Mouse (Mus musculus): ENCODE data around the gene Slc39a11. TPM values are rescaled to one million over a fixed set of nuclear protein-coding genes. Genes with fewer than 3 reads are reported as not detected.

Slc39a11 gene
- total and polyA plus RNA-seq, 3 experiments: 43.2 to 54.4 (median 51.0) TPM

- no peak overlapping the region for H3K4me2 ChIP-seq (ENCODE audit: insufficient read depth, low read depth, poor library complexity, severe bottlenecking)
- peaks cover 47% of the 10 kb centered on the region for H3K79me2 ChIP-seq (replicated peaks; ENCODE audit: control insufficient read depth, extremely low read depth, insufficient read depth, poor library complexity, severe bottlenecking)
- in situ Hi-C loops (cut with MboI; ENCODE audit: low pct_ligation_motif_present, low pct_unique_long_range_greater_than_20kb, low sequenced_read_pairs): no loop called here
- no peak overlapping the region for H3K27ac ChIP-seq (ENCODE audit: insufficient read depth, low read depth)
- DNase-seq (ENCODE audit: extremely low read depth): no peak
- H3K4me3 ChIP-seq (replicated peaks in 1 of 3; ENCODE audit: low read depth in 2 of 3, low read length in 2 of 3, poor library complexity in 1 of 3): no peak overlapping the region
- H3K4me1 ChIP-seq (ENCODE audit: control insufficient read depth in 1 of 2, insufficient read depth in 2 of 2): peaks cover 8 to 50% of the 10 kb centered on the region in 2 experiments
- H3K27me3 ChIP-seq (replicated peaks): no peaks in the 10 kb centered on the region
- dilution Hi-C loops (cut with MboI; ENCODE audit: extremely low pct_ligation_motif_present, extremely low pct_unique_long_range_greater_than_20kb, low sequenced_read_pairs): no loop called here
- H3K36me3 ChIP-seq (replicated peaks in 1 of 2; ENCODE audit: control insufficient read depth in 1 of 2, insufficient read depth in 1 of 2, low read length in 1 of 2): peaks cover 23 to 46% of the 10 kb centered on the region in 2 experiments
- no peaks in the 10 kb centered on the region for H3K9me3 ChIP-seq (replicated peaks; ENCODE audit: low read length)
- no peak overlapping the region for H3K9ac ChIP-seq (ENCODE audit: insufficient read depth, low read depth)
- TF ChIP-seq KAT2A (IDR thresholded peaks at IDR 0.05; ENCODE audit: insufficient replicate concordance, low read length) (no peak), RCOR1 (conservative IDR thresholded peaks at IDR 0.05; ENCODE audit: low read depth, low read length) (no peak), PAX5 (IDR thresholded peaks at IDR 0.05; ENCODE audit: low read length) (no peak), CTCF (conservative IDR thresholded peaks at IDR 0.05 in 1 of 2, IDR thresholded peaks at IDR 0.05 in 1 of 2; ENCODE audit: low read depth in 2 of 2, low read length in 2 of 2) (no peak)
Measured at GRCm38 (mm10) chr11:113687031-113687430, 37.2 kb upstream of the Slc39a11 start.

- H3K79me2 ChIP-seq (replicated peaks; ENCODE audit: control insufficient read depth, extremely low read depth, insufficient read depth, poor library complexity, severe bottlenecking): peaks cover 67% of the 10 kb centered on the region
- peak; percentile 67 for DNase-seq (ENCODE audit: extremely low read depth)
- TF ChIP-seq KAT2A (IDR thresholded peaks at IDR 0.05; ENCODE audit: insufficient replicate concordance, low read length): 0 out of 2 replicates have a peak, but pooled peaks have one; percentile 26
- 0 out of 2 replicates have a peak, but pooled peaks have one; percentile 2 for TF ChIP-seq NRF1 (IDR thresholded peaks at IDR 0.05; ENCODE audit: low read depth, low read length)
- TF ChIP-seq TCF12 (IDR thresholded peaks at IDR 0.05; ENCODE audit: low read depth, low read length): 0 out of 2 replicates have a peak, but pooled peaks have one; percentile 30
- no peak for TF ChIP-seq HCFC1 (IDR thresholded peaks at IDR 0.05; ENCODE audit: low read depth, low read length)
- TF ChIP-seq NELFE (IDR thresholded peaks at IDR 0.05; ENCODE audit: low read depth, low read length): 0 out of 2 replicates have a peak, but pooled peaks have one; percentile 9
- H3K4me1 ChIP-seq (ENCODE audit: control insufficient read depth in 1 of 2, insufficient read depth in 2 of 2): peaks cover 7 to 51% of the 10 kb centered on the region in 2 experiments
- H3K27ac ChIP-seq (ENCODE audit: insufficient read depth, low read depth): peak overlapping the region; percentile 42
- H3K9ac ChIP-seq (ENCODE audit: insufficient read depth, low read depth): peak overlapping the region; percentile 80
- H3K4me2 ChIP-seq (ENCODE audit: insufficient read depth, low read depth, poor library complexity, severe bottlenecking): peak overlapping the region; percentile 76
- peak overlapping the region; percentile 84 to 99 (median 99) for H3K4me3 ChIP-seq (replicated peaks in 1 of 3; ENCODE audit: low read depth in 2 of 3, low read length in 2 of 3, poor library complexity in 1 of 3)
- dilution Hi-C loops (cut with MboI; ENCODE audit: extremely low pct_ligation_motif_present, extremely low pct_unique_long_range_greater_than_20kb, low sequenced_read_pairs): no loop called here
- H3K27me3 ChIP-seq (replicated peaks): no peaks in the 10 kb centered on the region
- H3K9me3 ChIP-seq (replicated peaks; ENCODE audit: low read length): no peaks in the 10 kb centered on the region
- H3K36me3 ChIP-seq (replicated peaks in 1 of 2; ENCODE audit: control insufficient read depth in 1 of 2, insufficient read depth in 1 of 2, low read length in 1 of 2): peaks cover 23 to 44% of the 10 kb centered on the region in 2 experiments
- in situ Hi-C loops (cut with MboI; ENCODE audit: low pct_ligation_motif_present, low pct_unique_long_range_greater_than_20kb, low sequenced_read_pairs): no loop called here
Measured at GRCm38 (mm10) chr11:113684707-113685426, 35.0 kb upstream of the Slc39a11 start.

- H3K9ac ChIP-seq (ENCODE audit: insufficient read depth, low read depth): peak within 1 kb of the TSS; percentile 95
- H3K27me3 ChIP-seq (replicated peaks): no peaks in the 10 kb centered on the region
- H3K4me2 ChIP-seq (ENCODE audit: insufficient read depth, low read depth, poor library complexity, severe bottlenecking): peak within 1 kb of the TSS; percentile 96
- peaks cover 7 to 51% of the 10 kb centered on the region in 2 experiments for H3K4me1 ChIP-seq (ENCODE audit: control insufficient read depth in 1 of 2, insufficient read depth in 2 of 2)
- H3K79me2 ChIP-seq (replicated peaks; ENCODE audit: control insufficient read depth, extremely low read depth, insufficient read depth, poor library complexity, severe bottlenecking): peaks cover 75% of the 10 kb centered on the region
- in situ Hi-C loops (cut with MboI; ENCODE audit: low pct_ligation_motif_present, low pct_unique_long_range_greater_than_20kb, low sequenced_read_pairs) (no loop called here), dilution Hi-C loops (cut with MboI; ENCODE audit: extremely low pct_ligation_motif_present, extremely low pct_unique_long_range_greater_than_20kb, low sequenced_read_pairs) (no loop called here)
- peaks cover 16 to 39% of the 10 kb centered on the region in 2 experiments for H3K36me3 ChIP-seq (replicated peaks in 1 of 2; ENCODE audit: control insufficient read depth in 1 of 2, insufficient read depth in 1 of 2, low read length in 1 of 2)
- no peaks in the 10 kb centered on the region for H3K9me3 ChIP-seq (replicated peaks; ENCODE audit: low read length)
- H3K4me3 ChIP-seq (replicated peaks in 1 of 3; ENCODE audit: low read depth in 2 of 3, low read length in 2 of 3, poor library complexity in 1 of 3): peak within 1 kb of the TSS; percentile 84 to 99 (median 99)
- H3K27ac ChIP-seq (ENCODE audit: insufficient read depth, low read depth): peak within 1 kb of the TSS; percentile 81
- DNase-seq (ENCODE audit: extremely low read depth): peak; percentile 96
- TF ChIP-seq NRF1 (IDR thresholded peaks at IDR 0.05; ENCODE audit: low read depth, low read length): peak; percentile 96
- peak; percentile 92; the same call in 1 of the 2 replicates for TF ChIP-seq MXI1 (IDR thresholded peaks at IDR 0.05; ENCODE audit: low read depth, low read length)
- peak; percentile 97 for TF ChIP-seq ELF1 (IDR thresholded peaks at IDR 0.05; ENCODE audit: low read depth, low read length)
- TF ChIP-seq SMC3 (IDR thresholded peaks at IDR 0.05; ENCODE audit: low read depth, low read length): no peak
- no peak for TF ChIP-seq UBTF (IDR thresholded peaks at IDR 0.05; ENCODE audit: low read depth, low read length)
- peak; percentile 63 for TF ChIP-seq IRF4 (IDR thresholded peaks at IDR 0.05; ENCODE audit: low read depth, low read length)
- TF ChIP-seq POLR2AphosphoS2 (IDR thresholded peaks at IDR 0.05; ENCODE audit: low read depth, low read length): peak; percentile 76; the same call in 1 of the 2 replicates
- TF ChIP-seq TBP (conservative IDR thresholded peaks at IDR 0.05; ENCODE audit: low read depth, low read length): peak; percentile 83; the same call in 1 of the 2 replicates
- TF ChIP-seq KAT2A (IDR thresholded peaks at IDR 0.05; ENCODE audit: insufficient replicate concordance, low read length): peak; percentile 81; the same call in 1 of the 2 replicates
- TF ChIP-seq CTCF (conservative IDR thresholded peaks at IDR 0.05 in 1 of 2, IDR thresholded peaks at IDR 0.05 in 1 of 2; ENCODE audit: low read depth in 2 of 2, low read length in 2 of 2): peak in 1 of 2 experiments; percentile 23; a peak in 1 of 4 replicates
- peak; percentile 80 for TF ChIP-seq POLR2A (IDR thresholded peaks at IDR 0.05; ENCODE audit: low read depth, low read length)
- peak; percentile 100 for TF ChIP-seq MAX (IDR thresholded peaks at IDR 0.05; ENCODE audit: low read length)
- TF ChIP-seq HCFC1 (IDR thresholded peaks at IDR 0.05; ENCODE audit: low read depth, low read length): peak; percentile 87
- TF ChIP-seq BHLHE40 (IDR thresholded peaks at IDR 0.05; ENCODE audit: low read depth, low read length): peak; percentile 76
- peak; percentile 52 for TF ChIP-seq MEF2A (IDR thresholded peaks at IDR 0.05; ENCODE audit: borderline replicate concordance, low read depth, low read length)
- peak; percentile 76 for TF ChIP-seq TCF12 (IDR thresholded peaks at IDR 0.05; ENCODE audit: low read depth, low read length)
- no peak for TF ChIP-seq CHD1 (IDR thresholded peaks at IDR 0.05; ENCODE audit: low read depth, low read length)
Measured at GRCm38 (mm10) chr11:113683957-113684706, 34.3 kb upstream of the Slc39a11 start, which contains the start of the genes Fam104a and D11Wsu47e. Gene Fam104a (minus strand): TSS chr11:113684155. Gene D11Wsu47e (plus strand): TSS chr11:113684412.

All from CH12.LX (cell line).